Mouse (Mus musculus): Measurements from ENCODE around the gene Atg13. TPM values are rescaled to one million over a fixed set of nuclear protein-coding genes. Genes with fewer than 3 reads are reported as not detected.
"Not testable (repeated sequence)": the region's sequence is repeated elsewhere in the genome, so short reads cannot be mapped to it uniquely, and the experiment has no call there.

Atg13 gene
- 24.9 and 29.7 TPM in 2 replicates for polyA plus RNA-seq (2016; fragmentation: Nextera tagmentation; extraction: Ambion mirVana)

- Histone ChIP-seq H3K27ac (peak within 1 kb of the TSS; percentile 96), H3K36me3 (peaks cover 14% of the 10 kb centered on the region; the same call in 1 of the 2 replicates), H3K4me3 (peak within 1 kb of the TSS; percentile 80), H3K9me3 (replicated peaks) (no peaks in the 10 kb centered on the region), H3K4me1 (peaks cover 13% of the 10 kb centered on the region), H3K27me3 (ENCODE audit: low read depth, poor library complexity, severe bottlenecking) (no peaks in the 10 kb centered on the region)
- under 1% methylated on average over 66 of the region's 66 CpGs for WGBS
- peak; percentile 94 for DNase-seq (ENCODE audit: low spot score)
Observed at GRCm38 (mm10) chr2:91710272-91711234, at the start of gene Atg13, which contains the start of gene Harbi1. TSS of gene Atg13 (minus strand) at chr2:91710576. TSS of gene Harbi1 (plus strand) at chr2:91710852.

- H3K36me3 ChIP-seq = no peaks in the 10 kb centered on the region
- no peaks in the 10 kb centered on the region for H3K27me3 ChIP-seq (ENCODE audit: low read depth, poor library complexity, severe bottlenecking)
- no peaks in the 10 kb centered on the region for H3K9me3 ChIP-seq (replicated peaks)
- 74% methylated on average over 2 of the region's 2 CpGs for WGBS
- H3K4me1 ChIP-seq = no peaks in the 10 kb centered on the region
- no peak overlapping the region for H3K4me3 ChIP-seq
- no peak overlapping the region for H3K27ac ChIP-seq
- DNase-seq (ENCODE audit: low spot score) = no peak
Observed at GRCm38 (mm10) chr2:91749811-91750261, 39.5 kb upstream of the Atg13 start.

GRCm38 (mm10) chr2:91744686-91745085 lies 34.3 kb upstream of the Atg13 start:
- Histone ChIP-seq H3K27ac (no peak overlapping the region), H3K9me3 (replicated peaks) (no peaks in the 10 kb centered on the region), H3K36me3 (peaks cover 10% of the 10 kb centered on the region), H3K4me1 (no peaks in the 10 kb centered on the region), H3K4me3 (no peak overlapping the region), H3K27me3 (ENCODE audit: low read depth, poor library complexity, severe bottlenecking) (no peaks in the 10 kb centered on the region)
- WGBS = 92% methylated on average over 5 of the region's 5 CpGs
- no peak for DNase-seq (ENCODE audit: low spot score)

GRCm38 (mm10) chr2:91739586-91739985 lies 29.2 kb upstream of the Atg13 start:
- H3K4me3 ChIP-seq = no peak overlapping the region
- no peak for DNase-seq (ENCODE audit: low spot score)
- H3K27me3 ChIP-seq (ENCODE audit: low read depth, poor library complexity, severe bottlenecking) = no peaks in the 10 kb centered on the region
- H3K9me3 ChIP-seq (replicated peaks) = no peaks in the 10 kb centered on the region
- WGBS = 100% methylated on average over 1 of the region's 1 CpGs
- no peaks in the 10 kb centered on the region for H3K4me1 ChIP-seq
- H3K27ac ChIP-seq = no peak overlapping the region
- H3K36me3 ChIP-seq = peaks cover 16% of the 10 kb centered on the region

GRCm38 (mm10) chr2:91735221-91735620 lies 24.8 kb upstream of the Atg13 start:
- 91% methylated on average over 5 of the region's 5 CpGs for WGBS
- DNase-seq (ENCODE audit: low spot score) = no peak

GRCm38 (mm10) chr2:91729971-91730821 lies 19.8 kb upstream of the Atg13 start, which contains the start of gene Ambra1:
TSS of gene Ambra1 (plus strand) at chr2:91730134.
- no peaks in the 10 kb centered on the region for H3K9me3 ChIP-seq (replicated peaks)
- no peaks in the 10 kb centered on the region for H3K27me3 ChIP-seq (ENCODE audit: low read depth, poor library complexity, severe bottlenecking)
- peak; percentile 91 for DNase-seq (ENCODE audit: low spot score)
- H3K4me1 ChIP-seq = 0 out of 2 replicates have a peak, but pooled peaks cover 4% of the 10 kb centered on the region
- peak within 1 kb of the TSS; percentile 100 for H3K4me3 ChIP-seq
- under 1% methylated on average over 68 of the region's 68 CpGs for WGBS
- H3K36me3 ChIP-seq = peaks cover 10% of the 10 kb centered on the region
- peak within 1 kb of the TSS; percentile 94 for H3K27ac ChIP-seq

More at GRCm38 (mm10) chr2:91735221-91735620, 24.8 kb upstream of the Atg13 start:
- H3K4me3 ChIP-seq = no peak overlapping the region
- no peaks in the 10 kb centered on the region for H3K9me3 ChIP-seq (replicated peaks)
- 0 out of 2 replicates have a peak, but pooled peaks cover 4% of the 10 kb centered on the region for H3K4me1 ChIP-seq
- H3K36me3 ChIP-seq = peaks cover 20% of the 10 kb centered on the region
- H3K27ac ChIP-seq = no peak overlapping the region
- H3K27me3 ChIP-seq (ENCODE audit: low read depth, poor library complexity, severe bottlenecking) = no peaks in the 10 kb centered on the region

GRCm38 (mm10) chr2:91729571-91729970 lies 19.2 kb upstream of the Atg13 start:
- H3K27ac ChIP-seq = peak overlapping the region; percentile 94

GRCm38 (mm10) chr2:91727011-91727410 lies 16.6 kb upstream of the Atg13 start:
- Histone ChIP-seq H3K36me3 (no peaks in the 10 kb centered on the region), H3K4me1 (0 out of 2 replicates have a peak, but pooled peaks cover 4% of the 10 kb centered on the region), H3K4me3 (no peak overlapping the region), H3K27ac (no peak overlapping the region), H3K9me3 (replicated peaks) (no peaks in the 10 kb centered on the region), H3K27me3 (ENCODE audit: low read depth, poor library complexity, severe bottlenecking) (no peaks in the 10 kb centered on the region)
- DNase-seq (ENCODE audit: low spot score) = no peak
- WGBS = 89% methylated on average over 3 of the region's 3 CpGs

More at GRCm38 (mm10) chr2:91729571-91729970, 19.2 kb upstream of the Atg13 start:
- 0 out of 2 replicates have a peak, but pooled peaks cover 4% of the 10 kb centered on the region for H3K4me1 ChIP-seq
- no peaks in the 10 kb centered on the region for H3K27me3 ChIP-seq (ENCODE audit: low read depth, poor library complexity, severe bottlenecking)
- WGBS = 19% methylated on average over 4 of the region's 4 CpGs
- H3K4me3 ChIP-seq = peak overlapping the region; percentile 100
- peaks cover 10% of the 10 kb centered on the region; the same call in 1 of the 2 replicates for H3K36me3 ChIP-seq
- DNase-seq (ENCODE audit: low spot score) = no peak
- no peaks in the 10 kb centered on the region for H3K9me3 ChIP-seq (replicated peaks)

- not testable (repeated sequence) for H3K36me3 ChIP-seq; H3K27me3 ChIP-seq (ENCODE audit: low read depth, poor library complexity, severe bottlenecking); H3K4me3 ChIP-seq; DNase-seq (ENCODE audit: low spot score); H3K9me3 ChIP-seq (replicated peaks); H3K27ac ChIP-seq; H3K4me1 ChIP-seq
- WGBS = 61% methylated on average over 4 of the region's 4 CpGs
Observed at GRCm38 (mm10) chr2:91725476-91725875, 15.1 kb upstream of the Atg13 start.

- 70% methylated on average over 2 of the region's 2 CpGs for WGBS
- no peak for DNase-seq (ENCODE audit: low spot score)
- no peaks in the 10 kb centered on the region for H3K4me1 ChIP-seq
- H3K27ac ChIP-seq = no peak overlapping the region
- no peaks in the 10 kb centered on the region for H3K27me3 ChIP-seq (ENCODE audit: low read depth, poor library complexity, severe bottlenecking)
- no peak overlapping the region for H3K4me3 ChIP-seq
- H3K9me3 ChIP-seq (replicated peaks) = no peaks in the 10 kb centered on the region
- H3K36me3 ChIP-seq = peaks cover 15% of the 10 kb centered on the region
Observed at GRCm38 (mm10) chr2:91724716-91725115, 14.3 kb upstream of the Atg13 start.

GRCm38 (mm10) chr2:91723951-91724350 lies 13.6 kb upstream of the Atg13 start:
- H3K4me1 ChIP-seq = no peaks in the 10 kb centered on the region
- H3K36me3 ChIP-seq = peaks cover 15% of the 10 kb centered on the region
- H3K27ac ChIP-seq = no peak overlapping the region
- no peak for DNase-seq (ENCODE audit: low spot score)
- H3K27me3 ChIP-seq (ENCODE audit: low read depth, poor library complexity, severe bottlenecking) = no peaks in the 10 kb centered on the region
- no peaks in the 10 kb centered on the region for H3K9me3 ChIP-seq (replicated peaks)
- H3K4me3 ChIP-seq = no peak overlapping the region

- Histone ChIP-seq H3K27me3 (ENCODE audit: low read depth, poor library complexity, severe bottlenecking) (no peaks in the 10 kb centered on the region), H3K27ac (no peak overlapping the region), H3K36me3 (peaks cover 18% of the 10 kb centered on the region), H3K9me3 (replicated peaks) (no peaks in the 10 kb centered on the region), H3K4me3 (no peak overlapping the region), H3K4me1 (no peaks in the 10 kb centered on the region)
- DNase-seq (ENCODE audit: low spot score) = no peak
- WGBS = 76% methylated on average over 4 of the region's 4 CpGs
Observed at GRCm38 (mm10) chr2:91723382-91723781, 13.0 kb upstream of the Atg13 start.

Data from limb, embryonic 10.5 days (tissue).